Mouse (Mus musculus): Measurements from ENCODE around the gene Snx8.
"Not testable (repeated sequence)": the region's sequence is repeated elsewhere in the genome, so short reads cannot be mapped to it uniquely, and the experiment has no call there.

GRCm38 (mm10) chr5:140368126-140368525 lies 20.9 kb downstream of the Snx8 start:
- TF ChIP-seq CTCF (IDR thresholded peaks at IDR 0.05; ENCODE audit: control insufficient read depth, insufficient read depth, low read length); POLR2A (IDR thresholded peaks at IDR 0.05; ENCODE audit: borderline replicate concordance, control insufficient read depth, low read depth, low read length): not testable (repeated sequence)
